Mouse (Mus musculus): Measurements from ENCODE around the gene Syne1. TPM values are rescaled to one million over a fixed set of nuclear protein-coding genes. Genes with fewer than 3 reads are reported as not detected.

Syne1 gene
- total RNA-seq, 2 experiments from 2014 or later: 54.5 to 67.7 TPM

DNA sequence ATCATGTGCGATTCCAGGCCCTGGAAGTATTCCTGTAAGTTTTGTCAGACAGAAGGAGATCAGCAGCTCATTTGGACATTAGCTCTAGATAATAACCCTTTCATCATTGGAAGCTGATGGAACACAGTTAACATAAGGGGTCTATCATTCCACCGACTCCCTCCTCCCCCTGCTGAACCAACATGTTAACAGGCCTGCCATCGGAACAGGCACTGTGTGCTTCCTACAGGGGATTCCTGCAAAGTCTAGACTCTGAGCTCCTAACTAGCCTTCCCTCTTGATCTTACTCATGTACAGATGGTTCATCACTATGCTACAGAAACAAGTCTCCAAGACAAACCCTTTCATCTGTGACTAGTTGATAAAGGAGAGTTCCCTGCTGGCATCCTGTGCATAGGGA lies 419.2 kb downstream of the Syne1 start:
- no peak overlapping the region for H3K27ac ChIP-seq
- no peak for TF ChIP-seq CTCF (IDR thresholded peaks at IDR 0.05)
- H3K4me3 ChIP-seq: no peak overlapping the region
- no peak for DNase-seq
- intact Hi-C loops (cut with DNase I): no loop called here

DNA sequence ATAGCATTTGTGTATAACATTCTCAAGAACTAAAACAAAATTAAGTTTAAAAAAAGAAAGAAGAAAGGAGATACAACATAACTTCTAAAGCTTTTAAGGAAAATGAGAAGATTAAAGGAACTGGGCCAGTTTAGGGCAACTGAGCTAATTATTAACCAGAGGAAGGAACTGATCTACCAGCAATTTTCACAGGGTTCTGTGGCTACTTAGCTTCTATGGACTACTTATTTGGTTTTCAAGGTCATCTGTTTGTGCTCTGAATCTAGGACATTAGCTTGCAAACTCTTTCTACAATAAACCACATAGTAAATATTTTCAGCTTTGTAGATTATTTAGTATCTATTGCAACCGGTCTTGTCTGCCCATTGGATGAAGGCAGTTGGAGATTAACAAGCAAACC lies 420.8 kb downstream of the Syne1 start:
- intact Hi-C loops (cut with DNase I): no loop called here
- Histone ChIP-seq H3K27ac (no peak overlapping the region), H3K4me3 (no peak overlapping the region)
- no peak for DNase-seq
- no peak for TF ChIP-seq CTCF (IDR thresholded peaks at IDR 0.05)

DNA sequence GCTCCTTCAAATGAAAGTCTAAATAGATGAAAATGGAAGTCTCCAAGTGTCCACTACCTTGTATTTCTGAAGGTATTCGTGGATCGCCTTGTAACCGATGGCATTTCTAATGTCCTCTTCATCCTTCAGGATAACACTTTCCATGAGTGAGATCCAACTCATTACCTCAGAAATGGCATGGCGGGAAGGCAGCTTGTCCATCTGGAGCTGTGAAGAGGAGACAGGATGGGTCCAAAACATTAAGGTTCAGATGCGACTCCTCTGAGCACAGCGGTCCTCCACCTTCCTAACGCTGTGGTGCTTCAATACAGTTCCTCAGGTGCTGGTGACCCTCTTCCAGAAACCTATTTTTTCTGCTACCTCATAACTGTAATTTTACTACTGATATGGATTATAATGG lies 426.5 kb downstream of the Syne1 start:
- Histone ChIP-seq H3K27ac (no peak overlapping the region), H3K4me3 (no peak overlapping the region)
- intact Hi-C loops (cut with DNase I): no loop called here
- no peak for TF ChIP-seq CTCF (IDR thresholded peaks at IDR 0.05)
- no peak for DNase-seq

- Histone ChIP-seq H3K4me3 (no peak overlapping the region), H3K27ac (no peak overlapping the region)
- intact Hi-C loops (cut with DNase I): no loop called here
- no peak for DNase-seq
- no peak for TF ChIP-seq CTCF (IDR thresholded peaks at IDR 0.05)
These were observed 434.6 kb downstream of the Syne1 start for GRCm38 (mm10) chr10:5116720-5117119.

GRCm38 (mm10) chr10:5116155-5116554 lies 435.1 kb downstream of the Syne1 start:
- no peak overlapping the region for H3K4me3 ChIP-seq
- H3K27ac ChIP-seq: no peak overlapping the region
- no peak for TF ChIP-seq CTCF (IDR thresholded peaks at IDR 0.05)
- no peak for DNase-seq
- intact Hi-C loops (cut with DNase I): no loop called here

DNA sequence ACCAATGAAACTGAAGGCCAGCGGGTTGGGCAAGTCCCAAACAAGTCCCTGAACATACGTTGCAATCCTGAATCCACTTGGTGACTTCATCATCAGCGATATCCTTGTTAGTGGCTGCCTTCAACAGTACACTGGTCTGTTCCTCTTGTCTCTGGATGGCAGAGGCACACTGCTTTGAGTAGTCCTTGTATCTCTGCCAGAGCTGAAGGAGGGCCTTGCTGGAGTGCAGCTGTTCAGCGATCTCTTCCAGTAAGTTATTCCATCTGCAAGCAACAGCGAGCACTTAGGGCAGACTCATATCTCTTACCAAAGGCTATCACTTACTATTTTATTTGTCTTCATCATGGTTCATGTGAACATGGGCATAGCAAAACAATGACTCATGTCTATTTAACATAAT lies 440.5 kb downstream of the Syne1 start:
- no peak for TF ChIP-seq CTCF (IDR thresholded peaks at IDR 0.05)
- intact Hi-C loops (cut with DNase I): no loop called here
- peak; percentile 31 for DNase-seq
- Histone ChIP-seq H3K4me3 (no peak overlapping the region), H3K27ac (peak overlapping the region; percentile 68)

- Histone ChIP-seq H3K4me3 (no peak overlapping the region), H3K27ac (no peak overlapping the region)
- intact Hi-C loops (cut with DNase I): no loop called here
- no peak for DNase-seq
- no peak for TF ChIP-seq CTCF (IDR thresholded peaks at IDR 0.05)
These were observed 453.5 kb downstream of the Syne1 start for GRCm38 (mm10) chr10:5097754-5098137.

- no peak for TF ChIP-seq CTCF (IDR thresholded peaks at IDR 0.05)
- DNase-seq: peak; percentile 73
- intact Hi-C loops (cut with DNase I): no loop called here
These were observed 454.1 kb downstream of the Syne1 start for GRCm38 (mm10) chr10:5096996-5097753.

GRCm38 (mm10) chr10:5089133-5089532 lies 462.1 kb downstream of the Syne1 start:
- intact Hi-C loops (cut with DNase I): no loop called here
- DNase-seq: no peak
- no peak overlapping the region for H3K4me3 ChIP-seq
- TF ChIP-seq CTCF (IDR thresholded peaks at IDR 0.05): no peak
- no peak overlapping the region for H3K27ac ChIP-seq

More at GRCm38 (mm10) chr10:5096996-5097753, 454.1 kb downstream of the Syne1 start:
- no peak overlapping the region for H3K27ac ChIP-seq
- no peak overlapping the region for H3K4me3 ChIP-seq

GRCm38 (mm10) chr10:5087336-5087735 lies 463.9 kb downstream of the Syne1 start:
- intact Hi-C loops (cut with DNase I): no loop called here
- Histone ChIP-seq H3K4me3 (no peak overlapping the region), H3K27ac (no peak overlapping the region)
- TF ChIP-seq CTCF (IDR thresholded peaks at IDR 0.05): no peak
- no peak for DNase-seq

DNA sequence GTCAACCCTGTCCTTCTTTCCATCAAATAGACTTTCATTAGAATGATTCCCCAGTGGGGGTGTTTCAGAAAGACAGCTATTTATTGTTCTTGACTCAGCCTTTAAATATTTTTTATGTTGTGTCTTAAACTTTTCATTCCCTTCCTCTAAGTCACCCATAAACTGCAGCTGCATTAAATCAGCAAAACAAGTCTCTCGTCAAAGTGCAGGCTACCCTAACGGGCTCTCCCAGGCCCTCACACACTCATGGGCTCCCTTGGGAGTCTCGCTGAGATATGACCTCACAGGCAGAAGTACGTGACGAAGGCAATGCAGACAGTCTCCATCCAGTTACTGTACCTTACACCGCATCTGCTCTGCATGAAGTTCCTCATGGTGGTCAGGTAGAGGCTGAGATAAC lies 465.0 kb downstream of the Syne1 start:
- intact Hi-C loops (cut with DNase I): no loop called here

DNA sequence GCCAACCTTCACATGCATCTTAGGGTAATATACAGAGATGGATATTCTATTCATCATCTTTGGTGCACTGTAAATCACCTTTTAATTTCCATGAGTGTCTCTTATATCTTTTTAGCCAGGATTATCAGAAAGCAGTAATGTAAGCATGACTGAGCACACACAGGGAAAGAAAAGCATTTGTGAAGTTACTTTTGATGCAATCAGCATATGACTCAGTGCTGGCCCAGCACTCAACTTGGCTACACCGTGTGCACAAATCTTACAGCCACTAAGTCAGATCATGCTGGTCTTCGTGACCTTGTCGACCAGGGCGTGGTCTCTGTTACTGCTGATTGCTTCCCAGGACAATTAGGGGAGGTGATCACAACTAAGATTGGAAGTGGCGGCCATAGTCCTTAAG lies 465.5 kb downstream of the Syne1 start:
- no peak for DNase-seq
- intact Hi-C loops (cut with DNase I): no loop called here
- H3K4me3 ChIP-seq: no peak overlapping the region
- no peak overlapping the region for H3K27ac ChIP-seq
- TF ChIP-seq CTCF (IDR thresholded peaks at IDR 0.05): no peak

More for the DNA sequence above, 465.0 kb downstream of the Syne1 start:
- TF ChIP-seq CTCF (IDR thresholded peaks at IDR 0.05): no peak
- no peak for DNase-seq
- no peak overlapping the region for H3K27ac ChIP-seq
- no peak overlapping the region for H3K4me3 ChIP-seq

DNA sequence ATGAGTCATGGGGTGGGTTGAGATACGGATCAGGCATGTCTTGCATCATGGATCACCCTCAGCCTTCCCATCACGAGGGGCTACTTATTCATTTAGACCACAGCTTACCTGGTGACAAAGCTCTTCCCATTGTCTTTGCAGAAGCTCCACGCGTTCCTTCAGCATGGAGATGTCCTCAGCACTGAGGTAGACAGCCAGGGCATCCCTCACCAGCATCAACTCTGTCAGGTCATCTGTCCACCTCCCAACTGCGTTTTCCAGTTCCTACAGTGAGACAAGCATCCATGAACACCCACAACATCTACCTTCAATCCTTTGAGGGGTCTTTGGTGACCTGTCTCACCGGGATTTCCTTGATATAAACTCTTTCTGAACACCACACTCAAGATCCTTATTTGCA lies 467.6 kb downstream of the Syne1 start:
- intact Hi-C loops (cut with DNase I): no loop called here
- H3K27ac ChIP-seq: no peak overlapping the region
- TF ChIP-seq CTCF (IDR thresholded peaks at IDR 0.05): no peak

GRCm38 (mm10) chr10:5079945-5080468 lies 471.3 kb downstream of the Syne1 start:
- no peak for TF ChIP-seq CTCF (IDR thresholded peaks at IDR 0.05)
- Histone ChIP-seq H3K4me3 (no peak overlapping the region), H3K27ac (peak overlapping the region; percentile 25)
- intact Hi-C loops (cut with DNase I): no loop called here
- DNase-seq: peak; percentile 70

More for the DNA sequence above, 467.6 kb downstream of the Syne1 start:
- no peak overlapping the region for H3K4me3 ChIP-seq
- no peak for DNase-seq
